Mouse (Mus musculus): ENCODE measurements around the gene Mroh7. TPM values are rescaled to one million over a fixed set of nuclear protein-coding genes. Genes with fewer than 3 reads are reported as not detected.
A peak's percentile ranks its signal among the peaks of the same experiment; 100 is the strongest.

The Mroh7 gene
- total RNA-seq, 2 experiments from 2014 or later, result 2.0 to 2.4 TPM

DNA sequence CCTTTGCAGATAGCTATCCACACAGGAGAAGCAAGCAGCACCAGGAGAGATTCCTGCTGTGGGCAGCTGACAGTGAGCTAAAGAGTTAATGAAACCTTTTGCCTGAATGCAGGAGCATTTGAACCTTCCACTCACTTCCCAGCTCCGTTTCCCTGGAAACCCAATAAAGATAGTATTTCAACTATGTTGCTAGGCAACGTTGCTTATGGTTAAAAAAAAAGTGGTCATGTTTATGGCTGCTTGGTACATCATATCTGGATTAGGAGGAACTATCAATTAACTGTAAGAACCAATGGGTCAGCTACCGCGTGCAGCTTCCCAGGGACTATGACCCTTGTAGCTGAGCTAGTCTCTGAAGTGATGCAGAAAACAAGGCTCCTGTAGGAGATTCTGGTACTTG, 29.9 kb downstream of the Mroh7 start:
- no peak for DNase-seq (ENCODE audit: extremely low spot score in 1 of 2, low spot score in 1 of 2)

DNA sequence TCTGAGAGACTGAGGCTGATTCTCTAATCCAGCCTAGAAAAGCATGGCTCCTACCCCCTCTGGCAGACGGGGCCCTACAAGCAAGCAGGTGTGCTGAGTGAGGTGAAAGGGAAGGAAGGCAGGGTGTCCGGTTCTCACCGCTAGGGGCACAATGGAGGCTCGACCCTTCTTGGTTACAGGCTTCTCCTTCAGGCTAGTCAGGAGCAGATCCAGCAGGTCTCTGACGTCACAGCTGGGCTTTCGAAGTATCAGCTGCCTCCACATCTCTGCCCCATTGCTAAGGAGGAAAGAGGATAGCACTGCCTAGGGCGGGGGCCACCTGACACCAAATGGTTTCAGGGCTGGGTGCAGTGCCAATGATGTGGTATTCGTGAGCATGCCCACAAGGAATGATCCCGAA, 30.7 kb downstream of the Mroh7 start:
- no peak for DNase-seq (ENCODE audit: extremely low spot score in 1 of 2, low spot score in 1 of 2)

DNA sequence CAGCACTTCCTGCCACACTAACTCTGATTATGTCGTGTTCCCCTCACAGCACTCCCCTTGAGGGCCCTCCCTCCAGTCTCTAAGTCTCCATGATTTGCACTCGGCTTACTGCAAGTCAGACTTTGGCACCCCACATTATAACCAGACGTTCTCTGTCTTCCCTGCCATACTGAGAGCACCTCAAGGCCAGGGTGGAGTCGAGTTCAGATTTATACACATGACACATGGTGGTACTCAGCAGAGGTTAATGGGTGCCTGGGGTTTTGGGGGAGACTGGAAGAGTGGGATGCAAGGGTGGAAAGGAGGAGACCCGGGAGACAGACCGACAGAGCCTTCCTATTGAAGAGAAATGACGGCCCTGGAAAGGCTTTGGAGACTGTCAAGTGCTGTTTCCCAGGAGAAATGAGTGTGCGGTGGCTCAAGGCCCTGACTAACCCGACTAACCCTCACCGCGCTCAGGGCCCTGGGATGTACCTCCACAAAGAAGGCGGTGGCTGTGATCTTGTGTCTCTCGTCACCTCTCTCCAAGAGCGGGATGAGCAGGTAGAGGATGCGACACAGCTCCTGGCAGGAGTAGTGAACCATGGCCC, 36.8 kb downstream of the Mroh7 start:
- DNase-seq (ENCODE audit: extremely low spot score in 1 of 2, low spot score in 1 of 2), result no peak

- no peak for DNase-seq (ENCODE audit: extremely low spot score in 1 of 2, low spot score in 1 of 2)
Measured at GRCm38 (mm10) chr4:106688636-106689296, 42.0 kb downstream of the Mroh7 start.

DNA sequence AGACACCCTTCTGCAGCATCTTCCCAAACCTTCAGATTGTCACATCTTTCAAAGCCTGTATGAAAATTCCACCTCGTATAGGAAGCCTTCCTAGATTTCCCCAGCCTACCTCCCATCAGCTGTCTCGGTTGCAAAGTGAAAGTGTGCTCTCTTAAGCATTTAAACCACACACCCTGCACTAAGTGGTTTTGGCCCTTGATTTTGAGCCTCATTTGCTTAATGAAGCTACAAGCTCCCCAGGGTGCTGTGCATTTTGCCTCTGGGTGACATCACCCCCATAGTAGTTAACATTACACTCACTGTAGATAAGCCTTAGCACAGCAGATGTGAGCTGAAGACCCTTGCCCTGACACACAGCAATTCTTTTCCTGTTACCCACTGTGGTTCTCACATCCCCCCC, 49.8 kb downstream of the Mroh7 start:
- no peak for DNase-seq (ENCODE audit: extremely low spot score in 1 of 2, low spot score in 1 of 2)

- no peak for DNase-seq (ENCODE audit: extremely low spot score in 1 of 2, low spot score in 1 of 2)
Measured at GRCm38 (mm10) chr4:106679152-106679551, 51.6 kb downstream of the Mroh7 start.

DNA sequence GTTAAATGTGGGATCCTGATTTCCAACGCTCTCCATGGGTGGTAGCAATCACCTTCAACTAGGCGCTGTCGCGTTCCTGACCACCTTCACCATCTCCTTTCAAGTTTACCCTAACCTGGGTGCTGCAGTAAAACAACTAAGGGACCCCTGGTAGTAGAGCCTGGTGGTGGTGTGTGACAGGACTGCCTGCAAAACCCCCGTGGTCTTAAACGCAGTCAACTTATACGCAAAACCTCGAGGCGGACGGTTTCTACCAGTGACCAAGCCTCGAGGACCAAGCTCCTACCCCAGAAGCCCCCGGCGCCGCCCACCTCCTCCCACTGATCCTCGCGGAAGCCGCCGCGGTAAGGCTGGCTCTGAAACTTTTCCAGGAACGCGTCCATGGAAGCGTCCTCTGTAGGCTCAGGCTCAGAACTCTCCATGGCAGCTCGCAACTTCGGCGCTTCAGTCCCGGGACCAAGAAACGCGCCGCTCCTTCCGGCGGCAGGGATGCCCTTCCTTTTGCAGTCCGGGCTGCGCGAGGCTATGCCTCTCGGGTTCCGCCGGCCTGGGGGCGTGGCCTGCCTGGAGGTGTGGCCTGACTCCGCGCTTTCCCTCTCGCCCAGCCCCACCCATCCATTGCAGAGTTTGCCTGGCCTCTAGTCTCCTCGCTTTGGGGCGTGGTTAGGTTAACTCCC, 52.1 kb downstream of the Mroh7 start, which contains the start of gene Ttc4:
Ttc4 (minus strand) TSS at position 503 of the 677 bp plus-strand sequence.
- DNase-seq (ENCODE audit: extremely low spot score in 1 of 2, low spot score in 1 of 2), result peak; percentile 79 to 81

GRCm38 (mm10) chr4:106676749-106677148, 54.0 kb downstream of the Mroh7 start:
- no peak for DNase-seq (ENCODE audit: extremely low spot score in 1 of 2, low spot score in 1 of 2)

DNA sequence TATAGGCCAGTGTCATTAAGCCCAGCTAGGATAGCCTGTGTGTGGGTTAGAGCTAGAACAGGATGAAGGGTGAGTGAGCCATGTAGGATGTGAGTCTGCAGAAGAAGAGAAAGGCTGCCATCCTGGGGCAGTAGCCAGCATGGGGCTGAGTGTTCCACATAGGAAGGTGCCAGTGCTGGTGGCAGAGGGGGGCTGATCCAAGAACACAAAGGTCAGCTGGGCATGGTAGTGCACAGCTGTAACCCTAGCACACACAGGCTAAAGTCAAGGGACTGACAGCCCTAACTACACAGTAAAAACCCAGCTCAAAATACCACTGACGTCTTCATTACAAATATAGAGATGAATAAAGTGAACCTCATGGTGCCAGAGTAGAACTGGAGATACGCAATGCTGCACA, 64.2 kb downstream of the Mroh7 start:
- no peak for DNase-seq (ENCODE audit: extremely low spot score in 1 of 2, low spot score in 1 of 2)

DNA sequence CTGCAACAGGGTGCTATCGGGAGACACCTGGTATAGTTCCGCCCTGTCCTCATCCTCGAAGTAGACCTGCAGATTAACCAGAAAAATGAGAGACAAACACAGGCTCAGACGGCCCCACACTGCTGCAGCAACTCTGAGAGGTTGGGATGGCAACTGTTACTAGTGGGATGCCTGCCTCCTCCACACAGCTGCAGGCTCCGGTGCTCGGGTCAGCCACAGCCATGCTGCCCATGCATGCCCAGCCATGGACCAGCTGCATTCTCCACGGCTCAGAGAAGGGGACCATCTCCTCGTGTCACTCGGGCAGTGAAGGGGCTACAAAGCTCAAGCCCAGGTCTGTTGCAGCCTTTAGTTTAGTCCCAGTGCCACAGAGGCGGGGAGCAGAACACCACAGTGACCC, 65.1 kb downstream of the Mroh7 start:
- no peak for DNase-seq (ENCODE audit: extremely low spot score in 1 of 2, low spot score in 1 of 2)

DNA sequence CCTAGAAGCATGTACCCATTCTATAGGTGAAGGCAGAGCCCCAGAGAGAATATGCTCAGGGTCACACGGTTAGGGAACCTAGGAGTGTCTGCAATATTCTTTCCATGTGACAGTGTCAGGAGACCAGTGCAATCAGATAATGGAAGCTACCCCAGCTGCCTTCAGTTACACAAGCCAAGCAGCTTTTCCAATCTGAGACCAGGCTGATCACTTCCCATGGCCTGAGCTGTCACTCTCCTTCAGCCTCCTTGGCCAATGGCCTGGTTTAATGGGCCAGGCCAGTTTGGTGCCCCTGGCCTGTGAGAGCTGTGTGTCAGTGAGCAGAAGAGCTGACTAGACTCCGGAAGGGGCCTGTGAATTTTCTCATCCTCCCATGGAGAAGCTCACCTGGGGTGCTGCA, 65.5 kb downstream of the Mroh7 start:
- no peak for DNase-seq (ENCODE audit: extremely low spot score in 1 of 2, low spot score in 1 of 2)

- DNase-seq (ENCODE audit: extremely low spot score in 1 of 2, low spot score in 1 of 2), result no peak
Measured at GRCm38 (mm10) chr4:106664697-106665096, 66.0 kb downstream of the Mroh7 start.

DNA sequence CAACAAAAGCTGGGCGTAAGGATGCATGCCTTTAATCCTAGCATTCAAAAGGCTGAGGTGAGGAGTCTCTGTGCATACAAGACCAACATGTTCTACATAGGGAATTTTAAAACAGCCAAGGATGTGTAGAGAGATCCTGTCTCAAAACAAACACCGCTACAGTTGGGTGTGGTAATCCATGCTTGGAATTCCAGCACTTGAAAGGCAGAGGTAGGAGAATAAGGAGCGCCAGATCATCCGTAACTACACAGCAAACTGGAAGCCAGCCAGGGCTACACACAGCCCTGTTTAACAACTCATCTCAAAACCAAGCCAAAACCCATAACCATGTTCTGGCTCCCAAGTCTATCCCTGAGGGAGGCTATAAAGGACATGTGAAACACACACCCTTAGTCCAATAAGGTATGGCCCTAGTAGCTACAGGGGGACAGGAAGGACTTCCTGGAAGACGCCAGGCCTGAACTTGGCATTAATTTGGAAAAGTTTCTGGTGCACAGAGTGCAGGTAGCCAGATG, 66.7 kb downstream of the Mroh7 start:
- DNase-seq (ENCODE audit: extremely low spot score in 1 of 2, low spot score in 1 of 2), result no peak

DNA sequence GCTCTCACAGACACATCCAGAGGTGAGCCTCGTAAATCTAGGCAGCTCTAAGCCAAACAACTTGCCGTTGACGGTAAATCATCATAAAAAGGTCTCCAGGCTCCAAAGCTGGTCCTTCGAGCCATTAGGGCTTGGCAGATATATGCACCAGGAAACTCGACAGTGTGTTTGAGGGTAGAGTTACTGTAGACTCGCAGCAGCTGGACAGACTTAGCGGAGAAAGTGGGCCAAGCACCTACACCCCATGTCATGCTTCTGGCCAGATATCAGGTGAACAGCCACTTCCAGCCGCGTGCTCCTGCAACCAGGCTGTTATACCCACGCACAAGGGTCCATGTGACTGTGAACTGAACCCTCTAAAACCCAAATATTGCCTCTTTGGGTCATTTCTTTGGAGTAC, 75.0 kb downstream of the Mroh7 start:
- DNase-seq (ENCODE audit: extremely low spot score in 1 of 2, low spot score in 1 of 2), result no peak

GRCm38 (mm10) chr4:106653051-106653450, 77.7 kb downstream of the Mroh7 start:
- no peak for DNase-seq (ENCODE audit: extremely low spot score in 1 of 2, low spot score in 1 of 2)

DNA sequence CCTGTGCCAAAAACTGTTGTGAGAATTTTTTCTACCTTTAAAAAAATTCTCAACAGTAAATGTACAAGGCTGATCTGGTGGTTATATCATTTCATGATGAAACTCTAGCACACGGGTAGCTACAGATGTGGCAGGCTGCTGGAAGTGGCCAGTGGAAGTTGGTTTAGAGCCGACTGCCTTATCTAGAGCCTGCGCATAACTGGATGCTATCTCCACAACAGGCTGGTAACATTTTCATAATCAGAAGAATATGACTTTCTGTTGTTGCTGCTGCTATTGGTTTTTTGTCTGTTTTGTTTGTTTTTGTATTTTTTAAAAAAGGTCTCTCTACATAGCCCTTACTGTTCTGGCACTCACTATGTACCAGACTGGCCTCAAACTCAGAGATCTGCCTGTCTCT, 78.2 kb downstream of the Mroh7 start:
- no peak for DNase-seq (ENCODE audit: extremely low spot score in 1 of 2, low spot score in 1 of 2)

DNA sequence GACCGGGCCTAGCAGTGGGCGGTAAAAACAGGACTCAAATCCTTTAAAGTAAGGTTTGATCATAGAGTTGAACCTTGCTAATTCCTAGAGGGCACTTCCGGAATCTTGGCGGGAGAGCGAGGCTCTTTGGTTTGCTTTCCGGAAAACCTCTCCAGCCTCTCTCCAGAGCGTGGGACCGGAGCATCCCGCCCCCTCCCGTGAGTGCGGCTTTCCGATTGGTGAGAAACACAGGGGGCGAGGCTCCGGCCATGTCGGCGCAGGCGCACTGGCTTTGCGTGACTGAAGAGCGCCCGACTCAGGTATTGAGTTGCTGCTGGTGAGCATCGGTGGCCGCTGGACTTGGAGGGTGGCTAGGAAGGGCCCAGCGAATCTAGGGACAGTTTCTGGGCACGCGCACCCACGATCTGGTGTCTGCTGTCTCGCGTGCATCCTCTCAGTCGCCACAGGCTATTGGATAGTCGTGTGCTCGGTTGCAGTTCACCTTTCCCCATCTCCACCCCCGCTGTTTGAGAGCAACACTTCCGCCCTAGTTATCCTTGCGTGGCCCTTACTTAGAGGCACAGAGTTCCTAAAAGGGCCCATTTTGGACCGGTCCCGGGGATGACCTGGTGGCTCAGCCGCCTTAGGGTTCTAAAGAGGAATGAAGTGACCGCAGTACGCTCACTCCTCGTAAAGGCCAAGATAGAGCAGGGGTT, 79.7 kb downstream of the Mroh7 start, which contains the start of gene Pars2:
Pars2 (plus strand) TSS at position 237 of the 695 bp plus-strand sequence.
- peak; percentile 86 to 93 for DNase-seq (ENCODE audit: extremely low spot score in 1 of 2, low spot score in 1 of 2)

DNA sequence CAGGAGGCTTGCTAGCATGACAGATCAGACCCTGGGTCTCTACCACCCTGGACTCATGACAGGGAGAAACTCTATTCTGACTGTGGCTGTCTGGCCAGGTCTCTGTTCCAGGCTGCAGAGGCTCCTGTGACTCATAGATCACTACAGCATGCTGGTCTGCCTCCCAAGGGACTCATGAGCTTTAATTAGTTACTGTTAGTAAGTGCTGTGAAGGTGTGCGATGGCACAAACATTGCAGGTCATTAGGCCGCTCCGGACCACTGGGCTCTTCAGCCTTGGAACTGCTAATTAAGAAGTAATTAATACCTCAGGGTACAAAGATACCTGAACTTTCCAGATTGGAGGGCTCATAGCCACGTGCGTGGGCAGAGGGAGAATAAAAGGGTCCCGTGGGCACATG, 83.6 kb downstream of the Mroh7 start:
- no peak for DNase-seq (ENCODE audit: extremely low spot score in 1 of 2, low spot score in 1 of 2)

GRCm38 (mm10) chr4:106645797-106646196, 84.9 kb downstream of the Mroh7 start:
- DNase-seq (ENCODE audit: extremely low spot score in 1 of 2, low spot score in 1 of 2), result no peak

- DNase-seq (ENCODE audit: extremely low spot score in 1 of 2, low spot score in 1 of 2), result no peak
Measured at GRCm38 (mm10) chr4:106644218-106644610, 86.5 kb downstream of the Mroh7 start.
